Mouse (Mus musculus) central nervous system, embryonic 14 days (tissue): ENCODE results near the gene Vps50. TPM values are rescaled to one million over a fixed set of nuclear protein-coding genes. Genes with fewer than 3 reads are reported as not detected.

ENCODE experiments used
- polyA plus RNA-seq: library from polyadenylated mRNA; depleted of rRNA; stranded (reverse); fragments of >200 nt; gene quantifications from 2 replicates; pipeline ENCODE4 v1.2.3, GENCODE M21; 2012; rRNA removed

The Vps50 gene
- 26.9 and 27.6 TPM in 2 replicates for polyA plus RNA-seq

DNA sequence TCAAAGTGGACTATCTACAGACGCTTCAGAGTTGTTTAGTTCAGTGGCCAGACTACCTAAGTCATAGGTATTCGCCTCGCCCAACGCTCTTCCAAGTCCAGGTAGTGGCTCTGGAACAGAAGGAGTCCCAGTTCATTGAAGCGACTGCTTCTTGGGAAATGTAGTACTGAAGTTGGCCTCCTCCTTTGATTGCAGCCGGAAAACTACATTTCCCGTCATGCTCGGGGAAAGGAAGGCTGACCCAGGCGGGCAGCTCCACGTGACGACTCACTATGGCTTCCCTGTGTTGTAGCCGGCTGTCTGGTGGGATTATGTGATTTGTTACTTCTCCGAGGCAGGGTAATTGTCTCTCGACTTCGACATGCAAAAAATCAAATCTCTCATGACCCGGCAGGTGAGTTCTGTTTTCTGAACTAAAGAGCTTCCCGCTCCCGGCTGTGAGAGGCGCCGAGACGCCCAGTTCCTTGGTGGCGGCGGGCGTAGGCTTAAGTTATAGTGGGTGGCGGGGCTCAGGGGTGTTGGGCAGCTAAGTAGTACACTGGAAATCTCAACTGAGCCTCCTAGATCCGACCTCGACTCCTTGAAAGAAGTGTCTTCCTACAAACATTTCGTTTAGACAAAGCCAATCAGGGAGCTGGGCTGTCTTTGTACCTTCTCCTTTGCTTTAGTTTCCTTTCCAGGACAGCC is at the start of gene Vps50, which contains the start of gene Hepacam2:
Gene Vps50 (plus strand): TSS at position 221 of the 687 bp plus-strand sequence.
Gene Hepacam2 (minus strand): TSS at position 137 of the 687 bp plus-strand sequence.

Other genes starting within 250 kb of the Vps50 start
- 0.91 and 1.2 TPM in 2 replicates for gene Samd9l, start 98.8 kb upstream of the Vps50 start, polyA plus RNA-seq
- gene Hepacam2, start 84 bp upstream of the Vps50 start, polyA plus RNA-seq, result 1.7 and 2.0 TPM in 2 replicates